Mouse (Mus musculus) urinary bladder, postnatal 14 days (tissue): ENCODE data around the gene Abo.
"Not testable (repeated sequence)": the region's sequence is repeated elsewhere in the genome, so short reads cannot be mapped to it uniquely, and the experiment has no call there.

Source experiments
- DNase-seq: peaks from one replicate; pipeline ENCODE4 v3.0.0; 2021; ENCODE audit warnings: low spot score

Gene Abo

DNA sequence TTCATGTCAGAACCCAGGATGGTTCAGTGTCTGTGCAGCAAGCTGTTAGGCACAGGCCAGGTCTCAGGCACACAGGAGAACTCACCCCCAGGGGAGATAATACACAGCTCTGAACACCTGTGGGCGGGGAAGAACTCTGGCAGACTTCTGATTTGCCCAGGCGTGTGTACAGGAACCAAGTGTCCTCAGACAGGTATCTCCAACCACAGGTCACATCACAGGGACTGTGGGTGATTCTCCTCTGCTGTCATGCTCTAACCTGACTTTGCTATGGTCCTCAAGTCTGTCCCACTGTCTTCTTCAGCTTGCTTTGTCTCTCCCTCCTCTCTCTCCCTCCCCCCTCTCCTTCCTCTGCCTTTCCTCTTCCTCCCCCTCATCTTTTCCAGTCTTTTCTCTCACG is at the start of gene Abo:
Gene Abo, minus strand, starts transcription at position 101 of the 400 bp plus-strand sequence.
- DNase-seq = peak; percentile 14

DNA sequence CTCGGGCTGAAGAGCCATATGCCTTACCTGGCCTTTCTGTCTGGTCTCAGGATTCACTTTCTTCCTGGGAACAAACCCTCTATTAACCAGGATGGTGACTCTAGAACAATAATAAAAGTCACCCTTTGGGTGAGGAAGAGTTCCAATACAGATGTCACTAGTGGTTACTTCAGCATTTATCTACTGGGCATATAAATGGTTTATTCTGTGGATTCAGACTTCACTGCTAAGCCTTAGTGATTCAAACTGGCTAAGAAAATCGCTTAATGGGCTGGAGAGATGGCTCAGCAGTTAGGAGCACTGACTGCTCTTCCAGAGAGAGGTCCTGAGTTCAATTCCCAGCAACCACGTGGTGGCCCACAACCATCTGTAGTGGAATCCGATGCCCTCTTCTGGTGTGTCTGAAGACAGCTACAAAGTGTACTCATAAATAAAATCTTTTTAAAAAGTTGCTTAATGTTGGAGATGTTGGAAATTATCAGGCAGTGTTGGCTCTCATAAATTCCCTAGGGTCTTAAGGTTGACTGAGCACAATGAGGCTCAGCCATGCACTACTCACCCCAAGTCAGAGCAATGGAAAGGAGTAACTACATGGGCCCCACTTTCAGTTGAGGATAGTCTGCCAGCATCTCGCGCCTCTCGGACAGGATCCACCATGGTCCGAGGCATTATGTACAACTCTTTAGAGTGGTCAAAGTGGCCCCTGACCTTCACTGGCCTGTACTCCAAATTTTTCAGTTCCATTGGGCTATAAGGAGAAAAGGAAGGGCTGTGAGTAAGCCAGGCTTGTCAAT is 49.6 kb upstream of the Abo start:
- DNase-seq = no peak

DNA sequence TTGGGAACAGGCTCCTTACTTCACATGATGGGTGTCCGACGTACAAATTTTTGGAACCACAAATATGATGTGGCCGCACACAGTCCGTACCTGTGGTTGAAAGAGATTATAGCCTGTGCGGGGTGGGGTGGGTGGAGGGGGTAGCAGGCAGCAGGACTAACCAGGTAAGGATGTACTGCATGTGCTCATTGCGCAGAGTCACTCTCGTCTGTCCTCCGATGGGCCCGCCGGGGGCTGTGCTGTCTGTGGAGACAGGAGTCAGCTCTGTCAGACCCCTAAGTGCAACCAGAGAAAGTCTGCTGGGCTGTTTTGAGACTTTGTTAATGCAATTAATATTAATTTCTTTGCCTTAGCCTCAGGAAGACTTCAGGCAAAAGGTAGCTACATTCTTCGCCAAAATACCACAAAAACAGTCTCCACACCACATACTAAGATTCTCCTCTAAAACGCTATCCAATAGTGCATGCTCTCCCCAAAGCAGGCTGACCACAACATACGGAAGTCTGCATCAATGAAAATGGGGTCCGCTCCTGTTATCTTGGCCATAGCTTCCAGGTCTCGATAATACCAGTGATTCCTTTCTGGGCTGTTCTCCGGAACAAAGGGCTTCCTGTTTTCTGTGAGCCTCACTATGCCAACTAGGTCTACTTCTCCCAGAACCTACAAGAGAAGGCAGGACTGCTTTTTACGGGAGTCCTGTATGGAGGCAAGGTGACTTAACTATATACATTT is 48.8 kb upstream of the Abo start:
- no peak for DNase-seq

DNA sequence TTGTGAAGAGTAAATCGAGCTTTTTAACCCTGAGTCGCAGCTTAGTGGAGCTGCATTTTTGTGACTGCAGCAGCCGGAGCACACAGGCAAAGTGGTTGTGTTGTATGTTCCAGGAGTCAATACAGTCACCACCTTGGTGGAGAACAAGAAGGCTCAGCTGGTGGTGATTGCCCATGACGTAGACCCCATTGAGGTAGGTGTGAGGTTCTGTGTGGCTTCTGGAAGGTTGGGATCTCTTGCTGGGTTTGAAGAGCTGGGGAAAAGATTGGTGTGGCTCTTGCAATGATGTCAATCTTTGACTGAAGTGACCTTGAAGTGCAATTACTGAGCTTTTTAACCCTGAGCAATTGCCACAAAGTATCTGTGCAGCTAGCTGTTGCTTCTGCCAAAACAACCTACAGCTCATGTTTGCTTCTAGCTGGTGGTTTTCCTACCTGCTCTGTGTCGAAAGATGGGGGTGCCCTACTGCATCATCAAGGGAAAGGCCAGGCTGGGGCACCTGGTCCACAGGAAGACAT is 47.5 kb upstream of the Abo start:
- no peak for DNase-seq

DNA sequence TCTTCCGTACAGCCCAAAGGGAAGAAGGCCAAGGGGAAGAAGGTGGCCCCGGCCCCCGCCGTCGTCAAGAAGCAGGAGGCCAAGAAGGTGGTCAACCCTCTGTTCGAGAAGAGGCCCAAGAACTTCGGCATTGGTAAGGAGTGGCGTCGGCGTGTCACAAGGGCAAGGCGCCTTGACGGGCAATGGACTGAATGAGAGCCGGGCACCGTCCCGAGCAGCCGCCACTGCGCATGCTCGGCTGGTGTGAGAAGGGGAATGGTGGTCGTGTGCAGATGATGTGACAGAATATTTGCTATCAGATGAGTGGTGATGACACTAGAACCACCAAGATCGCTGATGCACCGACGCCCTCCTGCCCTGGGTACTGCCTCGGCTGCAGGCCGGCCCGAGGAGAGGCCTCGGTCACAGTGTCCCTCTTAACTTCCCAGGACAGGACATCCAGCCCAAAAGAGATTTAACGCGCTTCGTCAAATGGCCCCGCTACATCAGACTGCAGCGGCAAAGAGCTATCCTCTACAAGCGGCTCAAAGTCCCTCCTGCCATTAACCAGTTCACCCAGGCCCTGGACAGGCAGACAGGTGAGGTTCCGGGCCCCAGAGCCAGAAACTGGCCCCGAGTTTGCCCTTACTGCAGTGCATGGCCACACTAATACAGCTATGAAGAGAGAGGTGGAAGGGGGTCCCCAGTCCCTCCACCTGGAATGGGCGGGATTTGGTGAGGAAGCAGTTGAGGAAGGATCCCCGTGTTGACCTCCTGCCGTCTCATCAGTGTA is 46.4 kb upstream of the Abo start:
- peak; percentile 50 for DNase-seq

DNA sequence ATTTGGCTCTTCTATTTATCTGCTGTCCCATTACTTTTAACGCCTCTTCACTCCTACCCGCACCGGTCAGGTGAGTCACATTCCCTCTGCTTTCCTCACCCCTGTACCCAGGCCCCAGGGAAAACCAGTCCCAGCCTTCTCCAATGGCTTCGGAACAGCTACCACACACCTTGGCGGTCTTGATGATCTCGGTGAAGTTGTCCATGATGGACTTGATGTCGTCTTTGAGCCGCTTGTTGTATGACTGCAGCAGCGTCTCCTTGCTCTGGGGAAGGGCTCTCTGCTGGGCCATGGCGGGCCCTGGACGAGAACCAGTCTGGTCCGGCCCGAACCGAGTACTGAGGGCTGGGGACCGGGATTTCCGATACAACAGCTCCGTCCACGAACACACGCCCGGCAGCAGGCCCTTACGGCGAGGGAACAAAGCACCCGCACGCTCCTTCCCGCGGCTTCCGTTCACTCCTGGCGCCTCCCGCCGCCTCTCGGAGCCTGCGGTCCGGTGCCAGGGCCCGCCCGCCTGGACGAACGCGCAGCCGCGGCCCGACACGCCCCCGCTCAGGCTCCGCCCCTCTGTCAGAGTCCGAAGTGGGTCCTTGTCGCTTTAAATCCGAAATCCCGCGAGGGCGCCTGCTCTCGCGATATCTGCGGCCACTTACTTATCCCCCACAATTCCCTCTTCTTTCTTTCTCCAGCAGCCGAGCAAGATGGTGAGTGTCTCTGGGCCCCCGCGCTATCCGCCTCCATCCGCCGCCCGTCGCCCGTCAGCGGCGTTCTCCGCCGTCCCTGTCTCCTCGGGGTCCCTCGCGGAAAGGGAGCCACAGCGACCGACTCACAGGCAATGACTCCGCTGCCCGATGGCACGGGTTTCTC is 45.6 kb upstream of the Abo start, which contains the start of the genes Med22 and Rpl7a:
Gene Med22, minus strand, starts transcription at position 554 of the 870 bp plus-strand sequence.
Gene Rpl7a, plus strand, starts transcription at position 641 of the 870 bp plus-strand sequence.
- DNase-seq = peak; percentile 100

DNA sequence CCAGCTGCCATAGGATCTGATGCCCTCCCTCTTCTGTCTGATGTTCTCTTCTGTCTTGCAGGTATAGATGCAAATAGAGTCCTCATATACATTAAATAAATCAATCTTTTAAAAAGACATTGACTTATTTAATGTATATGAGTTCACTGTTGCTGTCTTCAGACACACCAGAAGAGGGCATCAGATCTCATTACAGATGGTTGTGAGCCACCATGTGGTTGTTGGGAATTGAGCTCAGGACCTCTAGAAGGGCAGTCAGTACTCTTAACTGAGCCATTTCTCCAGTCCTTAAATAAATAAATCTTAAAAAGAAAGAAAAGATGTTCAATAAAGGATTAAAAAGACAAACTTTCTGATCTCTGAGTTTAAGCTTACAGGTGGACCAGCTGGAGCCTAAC is 44.6 kb upstream of the Abo start:
- DNase-seq = no peak

DNA sequence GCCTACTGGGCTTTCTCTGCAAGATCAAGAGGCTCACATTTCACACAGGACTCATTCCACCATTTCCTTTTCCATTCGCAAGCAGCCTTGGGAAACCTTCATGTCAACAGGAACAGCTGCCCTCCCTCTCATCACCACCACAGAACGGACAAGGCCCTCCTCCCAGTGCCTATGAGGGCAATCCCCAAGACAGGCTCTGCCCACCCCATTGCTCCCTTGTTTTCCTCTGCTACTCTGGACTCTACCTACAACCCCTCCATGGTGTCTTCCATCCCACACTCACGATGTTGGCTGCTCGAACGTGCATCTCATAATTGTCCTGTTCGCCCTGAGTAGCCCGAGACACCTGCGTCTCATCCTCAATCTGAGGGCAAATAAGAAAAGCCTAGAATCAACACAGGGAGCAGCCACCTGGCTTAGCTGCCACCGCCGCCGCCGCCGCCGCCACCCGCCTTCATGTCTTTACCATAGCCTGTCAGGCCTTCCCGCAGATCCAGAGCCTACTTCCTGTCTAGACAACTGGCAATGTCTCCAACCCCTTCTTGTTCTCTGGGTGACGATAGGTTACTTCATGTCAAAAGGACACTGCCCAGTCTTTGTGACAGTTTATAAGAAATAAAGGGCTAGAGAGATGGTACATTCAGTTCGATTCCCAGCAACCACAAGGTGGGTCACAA is 44.1 kb upstream of the Abo start:
- DNase-seq = no peak

DNA sequence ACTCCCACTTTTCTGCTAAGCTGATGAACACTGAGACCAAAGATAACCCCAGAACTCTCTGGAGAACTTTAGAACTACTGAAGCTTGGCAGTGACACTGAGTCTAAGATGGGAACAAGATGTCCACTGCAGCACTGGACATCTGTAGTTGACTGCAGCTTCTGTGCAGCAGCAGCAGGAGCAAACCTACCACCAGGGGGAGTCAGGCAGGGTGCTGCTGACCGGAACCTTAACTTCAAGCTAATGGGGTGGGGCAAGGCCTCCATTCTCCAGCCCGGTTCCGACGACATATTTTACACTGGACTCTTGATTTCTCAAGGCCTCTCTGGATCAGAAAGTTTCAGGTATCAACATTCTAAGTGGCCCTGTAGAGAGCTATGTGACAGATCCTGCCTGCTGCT is 42.3 kb upstream of the Abo start:
- peak; percentile 56 for DNase-seq

DNA sequence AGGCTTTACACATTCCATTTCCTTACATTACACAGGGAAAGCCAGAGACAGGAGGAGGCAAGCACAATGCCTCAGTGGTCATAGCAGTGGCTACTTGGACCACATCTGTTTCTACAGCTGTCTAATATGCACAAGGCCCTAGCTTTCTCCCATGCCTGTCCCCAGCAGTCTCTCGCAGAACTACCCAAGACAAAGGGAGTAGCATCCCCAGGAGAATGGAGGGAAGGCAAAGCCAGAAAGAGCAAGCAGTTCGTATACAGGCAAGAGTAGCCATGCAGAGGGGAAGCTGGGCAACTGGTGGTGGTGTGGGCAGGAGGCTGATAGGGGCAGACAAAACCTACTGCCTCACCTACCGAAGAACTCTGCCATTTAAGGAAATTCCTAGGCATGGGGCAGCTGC is 41.7 kb upstream of the Abo start:
- no peak for DNase-seq

DNA sequence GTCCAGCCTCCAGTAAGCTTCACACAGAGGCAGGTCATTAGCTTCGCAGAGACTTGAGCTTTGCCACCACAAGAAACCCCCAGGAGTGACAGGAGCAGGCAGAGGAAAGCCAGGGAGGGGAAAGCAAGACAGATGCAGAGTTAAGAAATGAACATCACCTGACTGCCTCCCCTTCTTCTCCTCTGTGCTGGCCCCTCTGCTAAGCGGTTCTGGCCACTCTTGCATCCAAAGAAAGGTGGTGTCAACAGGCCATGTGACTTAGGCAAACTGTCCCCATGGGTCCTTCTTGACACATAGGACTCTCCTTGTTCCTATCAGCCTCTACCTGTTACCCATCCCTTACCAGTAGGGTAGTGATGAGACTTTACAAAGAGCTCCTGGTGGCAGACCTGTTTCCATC is 41.2 kb upstream of the Abo start:
- DNase-seq = no peak

DNA sequence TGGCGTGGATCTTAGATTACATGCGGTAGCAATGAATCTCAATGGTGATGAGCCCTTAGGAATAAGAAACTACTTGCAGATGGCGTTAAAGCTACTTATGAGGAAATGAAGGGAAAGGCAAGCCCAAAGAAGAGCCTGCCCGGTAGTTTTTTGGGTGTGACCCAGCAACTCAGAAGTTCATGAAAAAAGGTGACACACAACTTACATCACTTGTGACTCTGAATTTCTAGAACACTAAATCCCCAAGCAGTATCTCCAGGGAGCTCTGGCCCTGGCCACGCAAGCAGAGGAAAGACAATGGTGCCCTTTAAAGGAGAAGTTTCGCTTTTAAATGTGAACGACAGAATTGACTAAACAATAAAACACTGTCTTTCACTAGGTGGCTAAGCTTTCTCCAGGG is 38.5 kb upstream of the Abo start:
- no peak for DNase-seq

DNA sequence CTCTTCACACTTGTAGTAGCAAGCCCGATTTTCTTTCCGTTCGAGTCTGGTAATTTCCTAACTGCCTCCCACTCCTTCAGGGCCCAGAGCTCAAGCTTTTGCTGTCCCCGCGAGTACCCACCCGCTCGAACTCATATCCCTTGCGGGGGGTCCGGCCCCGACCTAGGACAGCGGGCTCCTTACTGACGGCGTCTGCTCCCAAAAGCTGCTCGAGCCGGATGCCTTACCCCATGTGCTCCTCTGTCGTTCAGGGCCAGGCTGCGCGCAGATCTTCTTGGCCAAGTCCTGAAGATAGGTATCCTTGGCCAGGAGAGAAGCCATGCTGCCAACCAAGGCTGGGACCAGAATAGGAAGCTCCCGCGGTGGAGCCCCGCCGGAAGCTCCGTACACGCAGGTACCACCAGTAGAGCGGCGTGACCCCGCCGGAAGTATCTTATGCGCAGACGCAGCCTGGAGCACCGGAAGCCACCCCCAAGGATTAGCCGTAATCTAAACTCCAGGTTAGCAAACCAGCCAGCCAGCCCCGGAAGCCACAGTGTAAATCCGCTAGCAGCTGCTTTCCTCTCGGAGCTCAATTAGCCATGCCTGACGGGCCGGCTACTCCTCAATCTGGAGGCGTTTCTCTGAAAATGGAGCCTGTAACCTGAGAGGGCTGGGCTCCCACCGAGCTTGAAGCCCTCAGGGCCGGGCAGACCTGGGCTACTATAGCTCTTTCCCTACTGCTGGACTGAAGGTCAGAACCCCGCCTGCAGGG is 37.9 kb upstream of the Abo start, which contains the start of gene Surf6:
Gene Surf6, minus strand, starts transcription at position 413 of the 754 bp plus-strand sequence.
- DNase-seq = peak; percentile 94

DNA sequence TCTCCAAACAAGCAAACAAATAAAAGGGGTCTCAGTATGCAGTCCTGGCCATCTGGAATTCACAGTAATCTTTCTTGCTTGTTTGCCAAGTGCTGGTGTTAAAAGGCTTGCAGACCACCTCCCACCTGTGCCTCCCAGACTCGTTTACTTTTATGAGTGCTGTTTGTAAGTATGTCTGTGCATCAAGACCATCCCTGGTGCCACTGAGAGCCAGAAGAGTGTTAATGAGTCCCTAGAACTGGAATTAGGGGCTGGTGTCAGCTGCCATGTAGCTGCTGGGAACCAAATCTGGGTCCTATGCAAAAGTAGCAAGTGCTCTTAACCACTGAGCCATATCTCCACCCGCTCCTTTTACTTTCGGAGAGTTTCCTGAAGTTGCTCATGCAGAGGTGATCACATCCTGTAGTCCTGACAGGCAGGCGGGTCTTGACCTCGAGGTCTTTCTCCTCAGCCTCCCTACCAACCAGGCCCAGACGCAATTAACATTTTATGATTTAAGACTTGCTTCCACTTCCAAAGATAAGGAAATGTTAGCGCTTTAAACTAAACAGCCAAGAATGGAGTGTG is 37.1 kb upstream of the Abo start:
- DNase-seq = no peak

DNA sequence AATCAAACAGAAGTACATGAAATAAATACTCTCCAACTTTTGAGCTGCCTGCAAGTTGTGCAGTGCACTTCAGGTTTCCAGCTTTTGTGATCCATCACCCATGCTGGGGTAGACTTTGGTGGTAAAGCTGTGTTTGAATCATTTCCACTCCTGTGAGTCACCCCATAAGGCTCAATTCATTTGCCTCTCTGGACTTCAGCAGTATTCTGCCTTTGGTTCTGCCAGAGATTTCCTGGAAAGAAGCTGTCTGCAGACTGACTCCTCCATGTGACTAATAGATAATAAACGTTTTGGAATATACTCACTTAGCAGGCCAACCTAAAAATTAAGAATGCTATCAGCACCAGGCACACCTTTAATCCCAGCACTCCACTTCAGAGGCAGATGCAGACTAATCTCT is 36.0 kb upstream of the Abo start:
- DNase-seq = no peak

DNA sequence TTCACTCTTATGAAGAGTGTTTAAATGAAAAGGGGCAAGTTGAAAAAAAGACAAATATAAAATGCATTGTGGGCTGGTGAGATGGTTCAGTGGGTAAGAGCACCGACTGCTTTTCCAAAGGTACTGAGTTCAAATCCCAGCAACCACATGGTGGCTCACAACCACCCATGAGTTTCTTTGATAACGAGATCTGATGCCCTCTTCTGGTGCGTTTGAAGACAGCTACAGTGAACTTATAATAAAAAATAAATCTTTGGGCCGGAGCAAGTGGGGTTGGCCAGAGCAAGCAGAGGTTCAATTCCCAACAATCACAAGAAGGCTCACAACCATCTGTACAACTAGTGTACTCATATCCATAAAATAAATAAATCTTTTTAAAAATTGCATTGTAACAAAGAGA is 31.1 kb upstream of the Abo start:
- no peak for DNase-seq

DNA sequence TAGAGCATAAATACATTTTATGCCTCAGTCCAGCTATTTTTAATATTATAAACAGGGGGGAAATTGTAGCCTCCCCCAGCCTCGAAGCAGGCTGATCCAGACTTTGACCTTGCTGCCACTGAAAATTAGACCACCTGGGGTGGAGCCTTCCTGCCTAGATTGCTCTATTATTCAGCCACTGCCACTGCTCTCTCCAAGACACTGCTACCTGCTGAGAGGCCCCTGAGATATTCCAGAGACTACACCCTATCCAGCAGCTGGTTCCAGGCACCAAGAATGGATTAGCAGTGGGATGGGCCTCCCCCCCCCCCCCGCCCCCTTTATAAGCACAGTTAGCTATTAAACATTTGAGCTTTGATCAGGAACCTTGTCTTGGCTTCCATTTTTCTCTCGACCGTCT is 21.4 kb upstream of the Abo start:
- not testable (repeated sequence) for DNase-seq

DNA sequence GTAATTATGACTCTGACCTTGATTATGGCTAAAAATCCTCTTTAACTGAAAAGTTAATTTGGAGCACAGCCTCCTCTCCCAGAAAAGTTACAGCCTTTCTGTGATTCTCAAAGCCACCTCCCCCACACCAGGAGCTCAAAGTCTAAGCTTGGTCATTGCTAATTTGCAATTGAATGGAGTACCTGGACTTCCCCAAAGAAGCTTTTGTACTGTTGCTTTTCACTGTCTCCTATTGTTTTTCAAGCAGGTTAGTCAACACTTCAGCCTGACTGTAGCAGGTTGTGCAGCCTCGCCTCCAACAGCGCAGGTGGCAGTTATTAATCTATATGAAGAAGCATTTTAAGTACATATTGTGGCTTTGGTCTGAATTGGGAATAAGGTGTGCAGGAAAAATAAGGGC is 20.8 kb upstream of the Abo start:
- not testable (repeated sequence) for DNase-seq

DNA sequence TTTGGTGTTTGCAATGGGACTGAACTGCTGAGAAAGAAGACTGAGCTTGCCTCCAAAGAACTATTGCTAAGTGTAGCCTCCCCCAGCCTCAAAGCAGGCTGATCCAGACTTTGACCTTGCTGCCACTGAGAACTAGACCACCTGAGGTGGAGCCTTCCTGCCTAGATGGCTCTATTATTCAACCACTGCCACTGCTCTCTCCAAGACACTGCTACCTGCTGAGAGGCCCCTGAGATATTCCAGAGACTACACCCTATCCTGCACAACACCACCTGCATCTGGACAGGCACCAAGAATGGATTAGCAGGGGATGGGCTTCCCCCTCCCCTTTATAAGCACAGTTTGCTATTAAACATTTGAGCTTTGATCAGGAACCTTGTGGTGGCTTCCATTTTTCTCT is 13.8 kb upstream of the Abo start:
- no peak for DNase-seq

DNA sequence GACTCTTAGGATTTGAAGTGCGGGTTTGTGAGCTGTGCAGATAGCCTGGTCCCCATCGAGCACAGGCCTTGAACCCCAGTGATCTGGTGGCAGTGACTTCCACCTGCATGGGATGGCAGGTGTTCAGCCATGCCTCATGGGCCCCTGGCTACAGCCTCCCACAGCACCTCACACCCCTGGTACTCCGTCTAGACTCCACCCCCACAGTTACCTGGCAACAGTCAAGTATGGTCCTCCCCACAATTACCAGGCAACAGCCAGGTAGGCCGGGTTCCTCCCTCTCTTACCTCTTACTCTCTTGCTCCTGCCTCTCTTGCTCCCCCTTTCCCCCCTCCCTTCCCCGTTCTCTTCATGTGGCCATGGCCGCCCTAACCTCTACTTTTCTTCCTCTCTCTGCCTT is 5.9 kb upstream of the Abo start:
- DNase-seq = no peak
